Mouse (Mus musculus) midbrain, embryonic 10.5 days (tissue): ENCODE measurements around the gene Ei24. TPM values are rescaled to one million over a fixed set of nuclear protein-coding genes. Genes with fewer than 3 reads are reported as not detected.
A peak's percentile ranks its signal among the peaks of the same experiment; 100 is the strongest.

Source experiments
- DNase-seq: peaks from one replicate; pipeline ENCODE4 v3.0.0-alpha.2; 2017; ENCODE audit warnings: low spot score
- H3K27ac ChIP-seq: fragments of 300-500 bp; sonication (generic); replicated peaks from 2 replicates; pipeline ENCODE4 v1.5.1; 2016; ENCODE audit warnings: mild to moderate bottlenecking
- H3K27me3 ChIP-seq: fragments of 300-500 bp; sonication (generic); 2 replicates; pipeline ENCODE4 v1.6.1; 2016; ENCODE audit warnings: low read depth, mild to moderate bottlenecking; ENCODE audit not compliant: poor library complexity, severe bottlenecking
- H3K36me3 ChIP-seq: fragments of 300-500 bp; sonication (generic); 2 replicates; pipeline ENCODE4 v1.6.1; 2016; ENCODE audit warnings: mild to moderate bottlenecking, moderate library complexity
- H3K4me1 ChIP-seq: fragments of 300-500 bp; sonication (generic); 2 replicates; pipeline ENCODE4 v1.6.1; 2016
- H3K4me3 ChIP-seq: fragments of 300-500 bp; sonication (generic); 2 replicates; pipeline ENCODE4 v1.5.1; 2016; ENCODE audit warnings: mild to moderate bottlenecking, moderate library complexity
- H3K9me3 ChIP-seq: fragments of 300-500 bp; sonication (generic); replicated peaks from 2 replicates; pipeline ENCODE4 v1.6.1; 2016; ENCODE audit warnings: mild to moderate bottlenecking
- WGBS: fragments of 180-500 bp; shearing (Covaris S2); methylation state at CpG from one replicate; pipeline ENCODE4 v1.1.7; 2016; 5-methylcytosine and 5-hydroxymethylcytosine counted together
- polyA plus RNA-seq: library from polyadenylated mRNA; unstranded; fragments of >200 nt; fragmentation: Nextera tagmentation; extraction: Ambion mirVana; gene quantifications from 2 replicates; pipeline ENCODE4 v1.2.1, GENCODE M21; 2016

Gene Ei24
- polyA plus RNA-seq, 1 experiment from 2014 or later: 93.0 TPM

GRCm38 (mm10) chr9:36768156-36769047 lies 28.8 kb downstream of the Ei24 start:
- no peaks in the 10 kb centered on the region for H3K27me3 ChIP-seq
- H3K9me3 ChIP-seq: no peaks in the 10 kb centered on the region
- DNase-seq: peak; percentile 37
- peak overlapping the region; percentile 86 for H3K27ac ChIP-seq
- peaks cover 20% of the 10 kb centered on the region for H3K36me3 ChIP-seq
- peak overlapping the region; percentile 82 for H3K4me3 ChIP-seq
- 17% methylated on average over 25 of the region's 25 CpGs for WGBS
- peaks cover 18% of the 10 kb centered on the region for H3K4me1 ChIP-seq

DNA sequence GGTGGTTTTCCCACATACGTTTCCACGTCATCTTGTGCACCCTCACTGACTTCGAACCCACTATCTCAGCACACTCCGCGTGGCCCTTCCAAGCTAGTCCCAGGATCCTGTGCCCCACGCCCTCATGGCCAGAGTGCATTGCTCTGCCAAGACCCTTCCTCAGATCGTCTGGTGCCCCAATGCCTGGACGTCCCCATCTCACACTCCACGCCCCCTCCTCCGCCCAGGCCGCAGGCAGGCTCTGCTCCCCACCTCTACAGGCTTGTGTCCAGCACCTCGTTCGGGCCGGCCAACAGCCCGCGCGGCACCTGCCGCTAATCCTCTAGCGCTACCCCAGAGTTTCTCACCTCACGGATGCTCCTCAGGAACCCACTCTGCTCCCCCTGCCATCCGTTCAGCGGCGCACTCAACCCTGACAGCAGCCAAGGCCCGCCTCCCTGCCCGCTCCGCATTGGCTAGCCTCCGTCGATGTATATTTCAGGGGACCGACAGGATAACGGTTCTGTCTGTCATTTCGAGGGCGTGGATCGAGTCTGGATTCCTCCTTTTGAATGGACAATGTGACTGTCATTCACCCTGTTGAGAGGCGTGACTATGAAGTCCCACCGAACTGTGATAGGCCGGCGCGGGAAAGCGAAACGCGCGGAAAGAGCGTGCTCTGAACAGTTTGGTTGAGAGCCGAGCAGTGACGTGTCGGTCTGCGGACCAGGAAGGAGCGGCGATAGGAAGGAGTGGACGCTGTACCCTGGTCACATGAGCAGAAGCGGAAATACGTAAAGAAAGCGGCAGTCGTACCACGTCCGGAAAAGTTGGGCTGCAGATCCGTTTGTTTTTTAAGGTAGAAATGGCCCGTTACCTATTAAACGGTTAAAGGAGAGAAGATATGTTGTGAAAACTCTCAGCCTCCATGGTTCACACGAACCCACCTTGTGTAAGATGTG lies 29.7 kb downstream of the Ei24 start, which contains the start of gene Stt3a:
Stt3a (minus strand) TSS at position 477 of the 941 bp plus-strand sequence.
- H3K27ac ChIP-seq: peak within 1 kb of the TSS; percentile 86
- H3K4me1 ChIP-seq: peaks cover 18% of the 10 kb centered on the region
- H3K27me3 ChIP-seq: no peaks in the 10 kb centered on the region
- no peaks in the 10 kb centered on the region for H3K9me3 ChIP-seq
- DNase-seq: peak; percentile 99
- H3K36me3 ChIP-seq: peaks cover 29% of the 10 kb centered on the region
- peak within 1 kb of the TSS; percentile 82 for H3K4me3 ChIP-seq
- under 1% methylated on average over 60 of the region's 60 CpGs for WGBS

- H3K4me1 ChIP-seq: peaks cover 18% of the 10 kb centered on the region
- H3K36me3 ChIP-seq: peaks cover 56% of the 10 kb centered on the region
- H3K4me3 ChIP-seq: no peak overlapping the region
- no peak overlapping the region for H3K27ac ChIP-seq
- no peaks in the 10 kb centered on the region for H3K9me3 ChIP-seq
- DNase-seq: no peak
- no peaks in the 10 kb centered on the region for H3K27me3 ChIP-seq
- WGBS: 95% methylated on average over 1 of the region's 1 CpGs
These were observed 32.8 kb downstream of the Ei24 start for GRCm38 (mm10) chr9:36764378-36764777.

Other genes with a start within 250 kb of the Ei24 start
- not detected in 2 replicates for gene Gm17689, start 214.8 kb downstream of the Ei24 start, polyA plus RNA-seq
- gene A630095E13Rik, start 154.0 kb downstream of the Ei24 start, polyA plus RNA-seq: not detected in 2 replicates
- gene Acrv1, start 104.2 kb downstream of the Ei24 start, polyA plus RNA-seq: not detected in 2 replicates
- gene Chek1, start 70.3 kb downstream of the Ei24 start, polyA plus RNA-seq: 52.4 and 59.6 TPM in 2 replicates
- gene Stt3a, start 29.7 kb downstream of the Ei24 start, polyA plus RNA-seq: 160 and 167 TPM in 2 replicates
- 232 and 306 TPM in 2 replicates for gene Fez1, start 24.5 kb upstream of the Ei24 start, polyA plus RNA-seq